Mouse (Mus musculus) embryonic fibroblast, embryonic 13.5 days (primary cell): Measurements from ENCODE around the gene Olfr631.

Experiments
- CTCF ChIP-seq: IDR thresholded peaks from 2 replicates; pipeline ENCODE4 v1.5.1; 2011; ENCODE audit warnings: mild to moderate bottlenecking, control low read depth, low read length, moderate library complexity, borderline replicate concordance; ENCODE audit not compliant: insufficient read depth
- POLR2A ChIP-seq: IDR thresholded peaks from 2 replicates; pipeline ENCODE4 v1.6.1; 2011; ENCODE audit warnings: low read depth, mild to moderate bottlenecking, control low read depth, low read length, moderate library complexity

DNA sequence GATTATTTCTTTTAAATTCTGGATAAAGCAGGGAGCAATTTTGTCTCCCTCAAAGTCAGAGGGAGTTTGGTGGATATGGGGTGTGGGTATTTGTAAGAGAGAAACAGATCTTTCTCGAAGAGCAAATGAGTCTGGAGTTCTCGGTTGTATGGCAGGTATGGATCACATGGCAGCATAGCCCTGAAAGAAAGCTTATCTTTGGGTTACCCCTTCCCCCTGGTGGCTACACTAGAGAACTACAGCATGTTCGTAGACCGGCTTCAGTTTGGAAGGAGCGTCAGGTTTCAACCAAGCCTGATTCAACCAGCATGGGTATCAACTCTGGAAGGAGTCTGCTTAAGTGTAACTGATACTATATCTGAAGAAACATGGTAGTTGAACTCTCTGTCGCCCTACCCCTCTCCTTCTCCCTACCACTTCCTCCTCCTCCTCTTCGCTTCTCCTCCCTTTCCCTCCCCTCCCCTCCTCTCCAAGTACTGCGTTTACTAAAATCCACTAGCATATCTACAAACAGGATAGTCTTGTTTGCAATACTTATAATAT, 15.6 kb upstream of the Olfr631 start:
- TF ChIP-seq CTCF (no peak), POLR2A (no peak)
